4 mouse cellular contexts compared by ENCODE assay signal in the genomic region with DNA sequence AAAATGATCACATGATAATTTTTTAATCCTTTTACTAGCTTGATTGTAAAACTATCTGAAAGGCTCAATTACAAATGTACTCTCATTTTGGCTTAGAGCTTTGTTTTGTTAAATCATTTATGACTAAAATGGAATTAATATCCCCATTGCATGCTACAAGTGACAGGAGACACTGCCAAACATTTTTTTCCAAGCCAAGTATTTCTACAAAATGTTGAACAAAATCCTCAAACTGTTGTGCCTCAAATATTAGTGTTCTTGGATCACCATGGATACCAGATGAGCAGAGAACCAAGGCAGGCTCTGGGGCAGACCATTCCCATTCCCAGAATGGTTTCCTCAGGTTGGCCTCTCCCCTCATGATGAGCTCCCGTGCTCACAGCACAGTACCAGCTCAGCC.
"Had no signal": no experiment of that assay in that cellular context is flagged by ENCODE, and none has a peak within 500 bp of the region (broad histone marks: within the 10 kb centered on the region; RNA-seq: fewer than 3 reads in every experiment).

No protein-coding gene starts in this region.

- DNase-seq: kidney, adult 8-10 months; kidney, postnatal 36 days; right cerebral cortex, postnatal 14 days; thymus, postnatal 4 days had no signal
